Mouse (Mus musculus): ENCODE results near the gene Vps25.

Gene Vps25

DNA sequence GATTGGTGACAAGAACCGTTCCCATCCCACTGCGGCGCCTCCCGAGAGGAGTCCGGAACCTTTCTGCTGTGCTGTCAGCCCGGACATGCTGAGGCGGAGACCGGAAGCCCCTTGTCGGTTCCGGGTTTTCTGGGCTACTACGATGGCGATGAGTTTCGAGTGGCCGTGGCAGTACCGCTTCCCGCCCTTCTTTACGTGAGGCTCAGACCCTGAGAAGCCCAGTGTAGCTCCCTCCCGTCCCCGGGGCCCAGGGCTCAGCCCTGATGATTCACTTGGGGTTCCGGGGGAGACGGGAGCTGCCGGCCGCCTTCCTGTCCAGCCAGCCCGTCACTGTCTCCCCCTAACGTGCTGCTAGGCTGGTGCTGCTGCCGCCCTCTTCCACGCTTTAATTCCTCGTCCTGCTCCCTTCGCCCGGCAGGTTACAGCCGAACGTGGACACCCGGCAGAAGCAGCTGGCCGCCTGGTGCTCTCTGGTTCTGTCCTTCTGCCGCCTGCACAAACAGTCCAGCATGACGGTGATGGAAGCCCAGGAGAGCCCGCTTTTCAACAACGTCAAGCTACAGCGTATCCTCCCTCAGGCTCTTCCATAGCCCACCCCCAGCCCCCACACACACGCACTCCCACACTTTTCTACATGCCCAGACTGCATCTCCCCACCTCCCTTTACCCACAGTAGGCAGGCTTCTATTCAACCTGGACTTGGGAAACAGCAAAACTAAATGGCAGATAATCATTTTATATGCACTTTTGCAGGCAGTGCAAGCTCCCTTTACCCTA, at the start of gene Vps25:
TSS of gene Vps25 (plus strand) at position 95 of the 777 bp plus-strand sequence.
- in situ Hi-C loops (cut with MboI, MseI): no loop called here

DNA sequence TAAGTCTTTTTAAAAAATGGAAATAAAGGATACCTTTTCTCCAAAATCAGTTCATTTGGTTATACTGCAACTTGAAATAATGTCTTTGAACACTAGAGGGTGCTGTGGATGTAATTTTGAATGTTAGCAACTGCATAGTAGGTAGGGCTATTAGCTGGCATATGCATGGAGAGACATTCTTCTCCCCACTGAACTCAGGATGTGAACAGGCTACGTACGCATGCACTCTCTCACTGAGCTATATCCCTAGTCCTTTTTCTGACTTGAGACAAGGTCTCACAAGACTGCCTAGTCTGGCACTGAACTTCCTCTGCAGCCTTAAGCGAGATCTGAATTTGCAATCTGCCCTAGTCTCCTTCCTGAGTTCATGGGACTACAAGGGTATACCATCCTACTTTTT, 41.5 kb upstream of the Vps25 start:
- in situ Hi-C loops (cut with MboI, MseI): loop anchor here (5.0 kb wide), 1 partner anchor 35 kb away; the partner anchor contains the start of gene Ramp2

DNA sequence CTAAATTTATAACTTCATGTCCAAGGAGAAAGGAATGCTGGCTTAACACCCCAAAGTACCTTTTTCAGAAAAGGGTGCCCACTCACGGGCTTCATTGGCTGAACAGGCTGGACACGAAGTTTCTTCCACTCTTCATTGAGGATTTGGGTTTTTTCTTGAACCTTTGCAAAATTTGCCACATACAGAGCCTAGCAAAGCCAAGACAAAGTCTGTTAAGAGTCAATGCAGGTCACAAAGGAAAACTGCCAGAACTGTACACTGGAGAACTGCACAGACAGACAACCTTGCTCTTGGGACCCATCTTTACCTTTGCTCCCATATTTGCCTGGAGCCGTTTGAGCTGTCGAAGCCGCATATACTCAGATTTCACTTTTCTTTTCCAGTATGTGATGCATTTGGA, 36.6 kb upstream of the Vps25 start:
- in situ Hi-C loops (cut with MboI, MseI): no loop called here

DNA sequence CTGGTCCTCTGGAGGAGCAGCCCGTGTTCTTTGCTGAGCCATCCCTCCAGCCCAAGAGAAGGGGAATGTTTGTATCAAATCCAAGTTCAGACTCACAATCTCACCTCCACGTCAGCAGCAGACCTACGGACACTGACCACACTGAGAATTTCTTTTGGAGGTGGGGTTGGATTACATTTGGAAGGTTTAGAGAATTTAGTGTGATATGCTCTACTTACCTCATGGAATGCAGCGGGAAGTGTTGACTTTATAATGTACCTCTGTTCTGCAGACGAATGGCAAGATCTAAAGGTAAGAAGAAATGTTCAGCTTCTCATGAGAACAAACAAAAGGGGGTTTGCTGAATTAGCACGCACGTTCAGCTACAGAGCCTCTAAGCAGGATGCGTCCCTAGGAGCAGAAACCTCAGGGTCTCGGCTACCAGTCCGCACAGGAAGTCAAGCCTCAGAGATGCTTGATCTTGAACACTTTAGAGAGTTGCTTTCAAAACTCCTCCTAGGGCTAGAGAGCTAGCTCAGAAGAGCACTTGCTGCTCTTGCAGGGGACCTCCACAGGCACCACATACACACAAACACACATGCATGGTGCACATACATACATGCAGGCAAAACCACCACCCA, 35.0 kb upstream of the Vps25 start:
- in situ Hi-C loops (cut with MboI, MseI): no loop called here

DNA sequence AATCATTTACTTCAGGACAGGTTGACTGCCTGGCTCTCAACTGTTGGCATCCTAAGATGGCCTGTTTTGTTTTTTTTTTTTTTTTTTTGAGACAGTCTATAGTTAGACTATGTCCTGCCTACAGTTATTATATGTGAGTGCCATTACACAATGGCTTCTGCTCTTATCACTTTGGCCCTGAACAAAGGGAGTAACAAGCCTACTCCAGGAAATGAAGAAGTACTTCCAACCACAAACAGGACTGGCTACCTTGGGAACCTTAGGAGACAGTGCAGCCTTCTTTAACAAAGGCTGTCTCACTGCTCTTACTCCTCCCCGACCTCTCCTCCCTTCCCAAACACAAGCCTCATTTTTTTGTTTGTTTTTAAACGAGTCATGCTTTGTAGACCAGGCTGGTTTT, 32.7 kb upstream of the Vps25 start:
- in situ Hi-C loops (cut with MboI, MseI): no loop called here

DNA sequence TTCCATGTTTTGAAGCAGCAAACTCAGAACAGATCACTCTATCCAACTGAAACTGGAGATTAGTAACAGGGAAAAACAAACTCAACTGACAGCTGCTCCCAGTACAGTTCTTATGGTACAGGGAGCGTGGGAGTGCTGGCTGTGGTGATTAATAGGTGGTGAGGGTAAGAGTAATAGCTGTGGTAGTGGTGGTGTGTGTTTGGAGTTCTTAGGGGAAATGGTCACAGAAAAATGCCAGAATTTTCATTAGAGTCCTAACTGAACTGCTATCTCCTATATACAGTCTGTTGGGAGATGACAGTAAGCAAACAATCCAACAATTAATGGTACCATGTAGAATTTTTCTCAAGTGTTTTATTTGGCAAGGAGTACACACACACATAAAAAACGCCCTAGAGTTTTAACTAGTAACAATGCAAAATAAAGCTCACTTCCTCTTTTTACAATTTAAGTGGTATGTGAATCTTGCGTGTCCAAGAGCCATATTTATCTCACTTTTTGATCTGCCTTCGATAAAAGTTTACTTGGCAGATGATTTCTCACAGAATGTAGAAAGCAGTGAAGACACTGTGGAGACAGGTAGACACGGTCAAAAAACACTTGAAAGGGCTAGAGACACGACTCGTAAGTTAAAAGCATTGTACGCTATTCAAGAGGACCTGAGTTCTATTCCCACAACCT, 32.1 kb upstream of the Vps25 start:
- in situ Hi-C loops (cut with MboI, MseI): no loop called here

DNA sequence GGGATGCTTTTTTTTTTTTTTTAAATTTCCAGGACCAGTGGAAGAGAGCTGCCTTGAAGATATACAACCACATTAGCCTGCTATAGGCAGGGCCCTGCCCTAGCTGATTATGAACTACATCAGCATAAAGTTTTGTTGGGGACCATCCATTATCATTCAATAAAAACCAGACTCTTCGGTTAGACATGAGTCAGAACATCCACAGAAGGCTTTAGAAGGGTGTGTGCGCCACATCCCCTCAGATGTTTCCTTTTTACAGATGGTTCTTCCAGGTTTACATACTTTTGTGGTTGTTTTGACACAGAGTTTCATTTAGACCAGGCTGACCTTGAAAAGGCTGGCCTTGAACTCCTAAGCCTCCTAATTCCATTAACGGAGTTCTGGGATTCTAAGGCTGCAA, 29.2 kb upstream of the Vps25 start:
- in situ Hi-C loops (cut with MboI, MseI): no loop called here

DNA sequence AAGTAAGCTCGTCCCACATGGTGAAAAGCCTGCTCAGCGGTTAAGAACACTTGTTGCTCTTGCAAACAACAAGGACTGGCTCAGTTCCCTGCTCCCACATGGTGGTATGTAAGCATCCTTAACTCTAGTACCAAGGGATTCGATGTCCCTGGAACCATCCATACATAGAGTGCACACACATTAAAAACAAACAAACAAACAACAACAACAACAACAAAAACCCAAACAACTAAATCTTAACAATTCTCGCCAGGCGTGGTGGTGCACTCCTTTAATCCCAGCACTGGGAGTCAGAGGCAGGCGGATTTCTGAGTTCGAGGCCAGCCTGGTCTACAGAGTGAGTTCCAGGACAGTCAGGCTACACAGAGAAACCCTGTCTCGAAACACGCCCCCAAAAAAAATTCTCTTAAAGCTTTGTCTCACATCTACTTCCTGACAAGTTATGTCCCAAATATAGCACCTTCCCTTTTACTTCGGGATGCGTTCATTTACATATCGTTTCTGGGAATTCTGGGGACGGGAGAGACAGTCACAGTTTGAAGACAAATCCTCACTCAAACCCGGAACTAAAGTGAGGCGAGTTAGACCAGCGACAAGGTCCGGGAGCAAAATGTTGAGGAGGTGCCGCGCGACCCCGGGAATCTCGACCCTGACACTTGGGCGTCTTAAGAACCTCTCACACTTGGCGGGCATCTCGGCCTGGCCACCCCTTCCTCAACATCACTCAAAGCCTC, 28.0 kb upstream of the Vps25 start:
- in situ Hi-C loops (cut with MboI, MseI): no loop called here

DNA sequence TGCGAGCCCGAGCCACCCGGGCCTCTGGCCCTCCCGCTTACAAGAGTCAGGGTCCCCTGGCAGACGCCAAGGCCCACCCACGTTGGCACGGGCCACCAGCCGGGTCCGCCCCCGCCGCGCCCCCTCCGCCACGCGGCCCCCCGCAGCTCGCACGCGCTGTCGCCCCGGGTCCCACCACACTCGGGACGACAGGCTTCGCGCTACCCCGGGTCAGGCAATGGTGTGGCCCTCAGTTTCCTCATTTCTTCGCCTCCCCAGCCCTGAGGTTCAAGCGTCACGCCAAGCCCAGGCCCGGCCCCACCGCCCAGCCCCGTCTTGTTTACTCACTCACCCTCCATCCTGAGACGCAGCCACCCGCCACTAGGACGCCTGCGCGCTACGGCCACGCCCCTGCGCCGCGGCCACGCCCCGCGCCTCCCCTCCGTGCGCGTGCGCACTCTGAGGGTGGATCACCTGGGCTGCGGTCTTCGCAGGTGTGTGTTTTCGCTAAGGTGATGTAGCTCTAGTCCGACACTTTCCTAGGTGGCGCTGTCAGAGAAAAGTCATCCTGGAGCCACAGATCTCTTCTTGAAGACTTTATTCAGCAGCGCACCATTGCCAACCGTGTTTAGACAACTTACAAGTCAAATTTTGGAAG, 27.3 kb upstream of the Vps25 start, which contains the start of gene Ezh1:
TSS of gene Ezh1 (minus strand) at position 399 of the 637 bp plus-strand sequence.
- in situ Hi-C loops (cut with MboI, MseI): no loop called here

DNA sequence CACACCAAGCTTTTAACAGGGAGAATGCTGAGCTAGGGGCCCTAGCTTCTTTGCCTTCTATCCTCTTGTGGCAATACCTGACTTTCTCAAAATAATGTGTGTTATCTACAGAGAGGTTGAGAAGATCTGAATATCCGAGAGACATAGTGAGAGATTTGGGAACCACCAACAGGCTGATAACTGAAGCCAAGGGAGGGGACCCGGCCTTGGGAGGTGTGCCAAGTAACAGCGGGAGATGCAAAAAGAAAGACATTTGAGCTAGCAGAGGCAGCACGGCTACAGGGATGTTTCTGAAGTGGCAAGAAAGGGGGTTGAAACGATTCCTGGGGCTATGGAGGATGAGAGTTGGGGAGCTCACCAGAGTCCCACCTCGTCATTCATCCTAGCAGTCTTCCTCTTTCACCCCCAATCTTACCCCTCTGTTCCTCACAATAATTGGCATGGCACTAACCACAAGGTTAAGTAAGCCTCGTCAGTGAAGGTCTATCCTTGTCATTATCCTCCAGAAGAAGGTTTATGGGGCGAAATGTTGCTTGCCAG, 24.1 kb upstream of the Vps25 start:
- in situ Hi-C loops (cut with MboI, MseI): no loop called here

DNA sequence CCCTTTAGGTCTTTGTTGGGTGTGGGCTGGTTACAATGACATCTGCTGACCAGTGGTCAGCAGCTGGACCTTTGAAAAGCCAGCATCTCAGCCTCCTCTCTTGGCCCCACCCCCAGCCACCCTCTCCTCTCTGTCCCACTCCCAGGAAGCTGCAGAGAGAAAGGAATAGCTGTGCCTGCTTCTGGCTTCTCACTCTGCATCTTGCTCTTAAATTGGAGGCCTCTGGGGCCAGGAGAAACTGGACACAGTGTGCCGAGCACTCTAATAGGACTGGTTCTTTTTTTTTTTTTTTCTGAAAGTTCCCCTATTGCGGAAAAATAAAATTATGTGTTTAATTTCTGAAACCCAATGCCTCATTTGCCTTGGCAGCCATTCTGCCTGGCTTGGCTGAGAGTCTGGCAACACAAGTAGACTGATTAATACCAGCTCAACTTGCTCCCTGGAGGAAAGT, 23.4 kb upstream of the Vps25 start:
- in situ Hi-C loops (cut with MboI, MseI): no loop called here

DNA sequence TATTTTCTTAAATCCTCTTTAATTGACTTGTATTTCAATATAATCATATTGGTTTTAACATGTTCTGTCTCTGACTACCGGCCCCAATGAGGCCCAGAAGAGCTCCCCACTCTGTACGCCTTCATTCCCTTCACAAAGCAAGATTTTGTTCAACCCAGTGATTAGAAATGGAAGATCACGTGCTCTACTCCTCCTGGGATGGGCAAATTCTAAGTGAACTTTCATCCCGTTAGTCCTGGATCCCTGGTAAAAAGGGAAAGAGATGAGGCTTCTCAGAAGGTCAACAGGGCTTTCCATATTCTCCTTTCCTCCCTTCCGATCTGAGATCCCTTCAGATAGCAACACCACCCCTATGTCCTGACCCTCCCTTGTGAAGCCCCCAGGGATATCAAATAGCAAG, 23.0 kb upstream of the Vps25 start:
- in situ Hi-C loops (cut with MboI, MseI): no loop called here

DNA sequence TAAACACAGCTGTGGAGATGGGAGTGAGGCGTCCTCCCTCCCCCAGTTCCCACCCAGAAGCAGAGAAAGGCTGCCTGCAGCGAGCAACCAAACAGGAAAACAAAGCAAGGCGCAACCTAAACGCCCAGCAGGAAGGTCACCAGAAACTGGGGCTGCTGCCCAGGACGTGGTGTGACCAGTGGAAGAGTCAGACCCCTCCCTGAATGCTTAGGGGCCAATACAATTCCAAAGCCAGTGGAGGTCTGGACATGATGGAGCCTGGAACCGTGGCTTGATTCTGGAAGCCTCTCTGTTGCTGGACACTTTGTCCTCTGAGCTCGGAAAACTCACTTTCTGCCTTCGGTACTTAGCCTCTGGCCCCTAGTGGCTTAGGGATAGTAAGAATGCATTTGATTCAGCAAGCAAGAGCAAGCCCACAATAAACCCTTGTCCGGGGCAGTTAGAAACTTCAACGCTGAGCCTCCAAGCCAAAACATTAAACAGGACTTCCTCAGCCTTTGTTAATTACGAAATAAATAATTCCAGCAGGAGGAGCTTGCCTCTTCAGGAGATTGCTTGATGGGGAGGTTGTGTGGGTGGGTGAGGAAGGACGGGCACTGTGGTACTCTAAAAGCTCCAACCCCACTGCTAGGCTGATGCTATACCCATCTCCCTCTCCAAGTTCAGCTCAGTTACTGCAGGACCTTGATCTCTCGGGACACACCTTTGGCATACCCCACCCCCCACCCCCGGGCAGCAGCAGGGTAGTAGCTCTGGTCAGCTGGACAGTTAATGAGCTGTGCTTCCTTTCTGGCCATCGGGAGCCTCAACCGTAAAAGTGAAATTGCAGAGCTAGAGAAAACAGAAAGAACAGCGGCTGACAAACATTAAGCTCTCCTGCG, 22.3 kb upstream of the Vps25 start:
- in situ Hi-C loops (cut with MboI, MseI): no loop called here

DNA sequence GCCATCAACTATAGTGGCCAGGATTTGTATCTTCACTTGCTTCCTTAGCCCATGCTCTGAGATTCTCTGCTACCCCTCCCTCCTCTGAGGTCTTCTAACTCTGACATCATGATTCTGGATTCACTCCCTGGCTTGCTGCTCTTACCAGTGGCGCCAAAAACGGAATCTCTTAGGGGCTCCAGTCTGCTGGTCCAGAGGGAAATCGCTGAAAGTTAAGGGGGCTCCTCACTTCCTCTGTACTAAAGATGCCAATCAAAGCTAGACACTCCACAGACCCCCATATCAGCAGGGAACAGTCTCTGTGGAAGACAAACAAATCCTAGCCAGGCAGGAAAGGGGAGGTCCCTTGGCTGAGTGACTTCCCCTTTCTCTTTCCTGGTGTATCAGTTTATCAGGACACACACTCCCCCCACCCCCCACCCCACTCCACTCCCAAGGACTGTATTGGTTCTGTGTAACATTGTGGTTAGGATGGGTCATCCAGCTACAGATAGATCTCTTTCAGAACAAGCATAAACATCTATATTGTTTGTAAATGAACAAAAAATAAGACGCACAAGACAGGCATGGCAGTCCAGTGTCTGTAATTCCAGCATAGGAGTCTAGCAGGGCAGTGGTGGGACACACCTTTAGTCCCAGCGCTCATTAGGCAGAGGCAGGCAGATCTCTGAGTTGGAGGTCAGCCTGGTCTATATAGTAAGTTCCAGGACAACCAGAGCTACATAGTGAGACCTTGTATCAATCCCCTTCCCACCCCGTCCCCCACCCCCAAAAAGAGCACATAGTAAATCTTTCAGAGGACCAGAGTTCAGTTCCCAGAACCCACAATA, 21.3 kb upstream of the Vps25 start:
- in situ Hi-C loops (cut with MboI, MseI): no loop called here

DNA sequence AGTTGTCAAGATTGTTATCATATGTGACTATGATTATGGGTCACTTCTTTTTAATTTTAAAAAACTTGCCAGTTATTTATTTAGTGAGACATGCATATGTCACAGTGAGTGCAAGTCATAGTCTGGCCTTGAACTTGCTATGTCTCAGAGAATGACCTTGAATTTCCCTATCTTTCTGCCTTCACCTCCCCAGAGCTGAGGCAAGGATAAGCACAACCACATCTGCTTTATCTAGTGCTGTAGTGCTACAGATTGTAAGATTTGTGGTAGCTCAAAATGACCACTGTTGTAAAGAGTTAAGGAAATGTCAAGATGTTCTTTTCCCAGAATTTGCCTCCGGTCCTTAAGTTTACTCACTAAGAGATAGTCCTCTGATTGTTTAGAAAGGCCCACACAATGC, 20.3 kb upstream of the Vps25 start:
- in situ Hi-C loops (cut with MboI, MseI): no loop called here

DNA sequence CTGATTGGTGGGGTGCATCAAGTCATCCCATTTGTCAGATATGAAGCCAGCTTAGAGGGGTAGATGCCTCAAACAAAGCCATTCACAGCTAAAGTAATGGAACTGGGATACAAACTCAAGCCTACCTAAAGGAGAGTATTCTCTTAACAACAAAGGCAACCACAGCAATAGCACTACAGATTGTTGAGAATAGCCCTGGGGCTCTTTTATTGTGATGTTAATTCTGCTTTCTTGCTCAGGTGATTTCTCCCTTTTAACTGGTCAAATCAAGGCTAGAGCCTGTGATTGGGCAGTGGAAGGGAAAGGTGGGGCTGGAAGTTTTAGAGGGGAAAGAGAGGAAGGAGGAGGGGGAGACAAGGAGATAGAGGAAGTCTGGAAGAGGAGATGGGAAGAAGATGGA, 19.4 kb upstream of the Vps25 start:
- in situ Hi-C loops (cut with MboI, MseI): no loop called here

DNA sequence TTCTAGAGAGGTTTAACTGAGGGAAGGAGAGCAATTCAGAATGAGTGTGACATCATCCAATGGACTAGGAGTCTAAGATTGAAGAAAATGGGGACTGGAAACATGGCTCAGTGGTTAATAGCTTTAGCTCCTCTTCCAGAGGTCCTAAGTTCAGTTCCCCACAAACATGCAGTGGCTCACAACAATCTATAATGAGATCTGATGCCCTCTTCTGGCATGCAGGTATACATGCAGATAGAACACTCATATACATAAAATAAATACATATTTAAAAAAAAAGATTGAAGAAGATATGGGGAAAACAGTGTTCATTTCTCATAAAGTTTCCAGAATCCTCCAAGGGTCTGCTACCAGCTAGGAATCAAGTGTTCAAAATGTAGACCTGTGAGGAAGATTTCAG, 18.1 kb upstream of the Vps25 start:
- in situ Hi-C loops (cut with MboI, MseI): no loop called here

DNA sequence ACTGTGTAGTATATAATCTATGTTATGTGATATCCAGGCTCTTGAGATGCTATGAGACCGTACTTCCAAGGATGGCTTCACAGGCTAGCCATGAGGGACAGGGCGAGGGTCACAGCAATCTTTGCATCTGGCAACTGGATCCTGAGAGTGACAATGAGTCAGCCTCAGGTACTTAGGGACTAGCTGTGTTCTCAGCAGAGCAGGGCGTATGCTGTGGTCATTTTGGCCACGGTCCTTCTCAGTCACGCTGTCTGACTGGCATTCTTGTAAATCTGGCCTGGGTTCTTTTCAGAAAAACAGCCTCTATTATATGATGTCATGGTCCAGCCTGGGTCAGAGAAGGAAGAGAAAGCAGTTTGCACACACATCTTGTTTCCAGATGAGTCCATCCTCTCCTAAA, 16.7 kb upstream of the Vps25 start:
- in situ Hi-C loops (cut with MboI, MseI): no loop called here

DNA sequence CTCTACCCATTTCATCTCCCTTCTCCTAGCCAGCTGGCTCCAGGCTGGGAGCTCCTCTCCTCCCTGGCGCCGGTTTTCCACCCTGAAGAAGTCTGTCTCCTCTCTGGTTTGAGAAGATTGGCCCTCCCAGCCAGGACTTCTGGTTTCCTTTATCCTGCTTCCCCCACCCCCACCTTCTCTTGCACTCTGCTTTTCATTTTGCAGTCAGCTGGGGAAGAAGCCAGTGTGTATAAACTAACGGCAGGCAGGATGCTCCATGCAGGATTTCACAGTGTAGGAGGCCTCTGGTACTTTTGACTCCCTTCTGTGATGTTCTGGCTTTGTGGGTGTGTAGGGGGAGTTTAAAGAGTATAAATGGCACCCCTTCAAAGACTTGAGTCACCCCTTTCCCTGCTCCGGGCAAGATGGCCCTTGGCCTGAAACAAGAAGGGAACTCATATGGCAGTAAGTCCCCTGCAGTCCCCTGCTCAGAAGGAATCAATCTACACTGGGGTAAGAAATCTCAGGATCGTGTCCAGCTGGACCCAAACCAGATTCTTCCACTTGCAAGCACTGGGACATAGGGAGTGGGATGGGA, 15.3 kb upstream of the Vps25 start:
- in situ Hi-C loops (cut with MboI, MseI): no loop called here
